Mouse (Mus musculus) limb, embryonic 14.5 days (tissue): ENCODE measurements around the gene Itgb1bp1. TPM values are rescaled to one million over a fixed set of nuclear protein-coding genes. Genes with fewer than 3 reads are reported as not detected.

Experiments used
- ATAC-seq: fragments of 200-750 bp; cut with Nextera tagmentation; 2 replicates; pipeline ENCODE4 v1.8.0; 2017; ENCODE audit warnings: low read depth, moderate number of reproducible peaks, moderate TSS enrichment; ENCODE audit not compliant: low FRiP score
- DNase-seq: peaks from one replicate; pipeline ENCODE4 v3.0.0-alpha.2; 2015; ENCODE audit warnings: low spot score
- H3K27ac ChIP-seq: fragments of 300-500 bp; sonication (generic); replicated peaks from 2 replicates; pipeline ENCODE4 v1.5.1; 2014; ENCODE audit warnings: low read depth, mild to moderate bottlenecking, low read length, moderate library complexity, mixed read lengths
- H3K27me3 ChIP-seq: fragments of 300-500 bp; sonication (generic); 2 replicates; pipeline ENCODE4 v1.6.1; 2014; ENCODE audit warnings: low read length, mixed read lengths; ENCODE audit not compliant: control insufficient read depth, insufficient read depth
- H3K36me3 ChIP-seq: fragments of 300-500 bp; sonication (generic); 2 replicates; pipeline ENCODE4 v1.6.1; 2014; ENCODE audit warnings: mild to moderate bottlenecking, low read length, moderate library complexity, mixed read lengths; ENCODE audit not compliant: control insufficient read depth, insufficient read depth
- H3K4me1 ChIP-seq: fragments of 300-500 bp; sonication (generic); 2 replicates; pipeline ENCODE4 v1.6.1; 2014; ENCODE audit warnings: antibody characterized with exemption, low read length, mixed read lengths; ENCODE audit not compliant: control insufficient read depth, insufficient read depth
- H3K4me2 ChIP-seq: fragments of 300-500 bp; sonication (generic); replicated peaks from 2 replicates; pipeline ENCODE4 v1.6.1; 2014; ENCODE audit warnings: low read depth, mild to moderate bottlenecking, low read length, moderate library complexity; ENCODE audit not compliant: severe bottlenecking
- H3K4me3 ChIP-seq: fragments of 300-500 bp; sonication (generic); replicated peaks from 2 replicates; pipeline ENCODE4 v1.5.1; 2014; ENCODE audit warnings: low read length
- H3K9ac ChIP-seq: fragments of 300-500 bp; sonication (generic); 2 replicates; pipeline ENCODE4 v1.6.1; 2014; ENCODE audit warnings: mild to moderate bottlenecking, low read depth, low read length, moderate library complexity; ENCODE audit not compliant: severe bottlenecking
- H3K9me3 ChIP-seq: fragments of 300-500 bp; sonication (generic); 2 replicates; pipeline ENCODE4 v1.6.1; 2016; ENCODE audit warnings: low read length; ENCODE audit not compliant: control insufficient read depth
- POLR2A ChIP-seq: fragments of 200-500 bp; IDR thresholded peaks from 2 replicates; pipeline ENCODE4 v1.8.0; 2012; ENCODE audit warnings: inconsistent platforms, mild to moderate bottlenecking, moderate library complexity, borderline replicate concordance; ENCODE audit not compliant: insufficient read depth, insufficient read length; ENCODE audit errors: extremely low read depth
- WGBS: fragments of 180-500 bp; shearing (Covaris S2); extraction: QIAGEN DNeasy Blood & Tissue Kit; methylation state at CpG from one replicate; pipeline ENCODE4 v1.1.7; 2014; 5-methylcytosine and 5-hydroxymethylcytosine counted together
- polyA plus RNA-seq, 2 experiments: library from polyadenylated mRNA; depleted of rRNA in 1 of 2; stranded (reverse) in 1 of 2; unstranded in 1 of 2; fragments of >200 nt; fragmentation: Nextera tagmentation in 1 of 2; extraction: Ambion mirVana in 1 of 2; gene quantifications; 2 replicates each; pipeline versions ENCODE4 v1.2.1 to v1.2.3; 2012 to 2014

Itgb1bp1 gene
- polyA plus RNA-seq, 2 experiments, result 27.4 to 62.6 TPM

DNA sequence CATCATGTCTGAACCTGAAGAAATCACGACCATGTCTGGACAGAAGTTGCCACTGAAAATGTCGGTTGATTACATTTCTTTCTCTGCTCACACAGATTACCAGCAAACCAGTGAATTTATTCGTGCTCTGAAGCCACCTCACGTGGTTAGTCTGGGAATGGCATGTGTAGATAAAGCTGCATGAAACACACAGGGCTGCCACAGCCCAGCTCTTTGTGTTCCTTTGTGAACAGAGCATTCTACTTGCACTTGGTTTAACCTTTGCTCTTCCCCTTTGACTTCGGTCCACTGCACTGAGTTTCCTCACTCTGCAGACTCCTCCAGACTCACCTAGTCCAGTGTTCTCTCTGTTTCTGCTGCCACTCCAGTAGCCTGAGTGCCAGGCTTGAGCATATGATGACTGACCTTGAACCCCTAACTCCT is 16.3 kb upstream of the Itgb1bp1 start:
- ATAC-seq (no peak), DNase-seq (no peak)
- H3K9me3 ChIP-seq, result no peaks in the 10 kb centered on the region
- no peak overlapping the region for H3K27ac ChIP-seq
- H3K4me2 ChIP-seq, result no peak overlapping the region
- H3K27me3 ChIP-seq, result no peaks in the 10 kb centered on the region
- WGBS, result 89% methylated on average over 5 of the region's 5 CpGs
- no peak overlapping the region for H3K9ac ChIP-seq
- H3K36me3 ChIP-seq, result peaks cover 85% of the 10 kb centered on the region
- TF ChIP-seq POLR2A, result no peak
- H3K4me3 ChIP-seq, result no peak overlapping the region
- no peaks in the 10 kb centered on the region for H3K4me1 ChIP-seq

DNA sequence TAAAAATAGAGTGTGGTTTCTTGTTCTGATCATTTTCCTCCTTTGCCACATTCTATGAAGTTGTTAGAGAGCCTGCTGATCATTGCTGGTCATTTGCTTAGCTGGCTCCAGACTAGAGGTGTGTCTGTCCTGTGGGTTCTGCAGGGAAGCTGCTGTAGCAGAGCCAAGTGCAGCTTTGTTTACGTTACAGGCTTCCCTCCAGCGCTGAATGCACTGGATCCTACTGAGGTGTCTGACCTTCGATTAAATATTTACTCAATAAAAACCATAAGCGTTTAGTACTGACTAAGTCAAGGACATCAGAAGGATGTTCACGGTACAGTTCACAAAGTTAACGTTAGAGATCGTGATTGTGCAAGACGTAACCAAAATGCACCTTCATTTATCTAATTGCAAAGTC is 15.8 kb upstream of the Itgb1bp1 start:
- Histone ChIP-seq H3K27me3 (no peaks in the 10 kb centered on the region), H3K4me2 (no peak overlapping the region), H3K4me1 (no peaks in the 10 kb centered on the region), H3K27ac (no peak overlapping the region), H3K9me3 (no peaks in the 10 kb centered on the region), H3K9ac (no peak overlapping the region), H3K36me3 (peaks cover 85% of the 10 kb centered on the region), H3K4me3 (no peak overlapping the region)
- TF ChIP-seq POLR2A, result no peak
- 91% methylated on average over 8 of the region's 8 CpGs for WGBS
- ATAC-seq, result no peak
- no peak for DNase-seq

DNA sequence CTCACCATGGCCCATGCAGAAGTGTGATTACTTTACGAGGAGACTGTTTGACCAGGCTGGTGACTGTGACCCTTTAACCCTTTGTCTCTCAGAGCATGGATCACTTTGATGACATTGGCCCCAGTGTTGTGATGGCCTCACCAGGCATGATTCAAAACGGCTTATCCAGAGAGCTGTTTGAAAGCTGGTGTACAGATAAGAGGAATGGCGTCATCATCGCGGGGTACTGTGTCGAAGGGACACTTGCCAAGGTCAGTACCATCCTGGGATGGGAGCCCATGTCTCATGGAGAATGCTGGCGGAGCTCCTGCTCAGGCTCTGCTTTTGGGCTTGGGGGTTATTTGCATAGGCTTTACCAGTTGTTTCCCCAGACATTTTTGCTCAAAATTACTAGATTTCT is 15.2 kb upstream of the Itgb1bp1 start:
- H3K27me3 ChIP-seq, result no peaks in the 10 kb centered on the region
- ATAC-seq, result no peak
- TF ChIP-seq POLR2A, result no peak

DNA sequence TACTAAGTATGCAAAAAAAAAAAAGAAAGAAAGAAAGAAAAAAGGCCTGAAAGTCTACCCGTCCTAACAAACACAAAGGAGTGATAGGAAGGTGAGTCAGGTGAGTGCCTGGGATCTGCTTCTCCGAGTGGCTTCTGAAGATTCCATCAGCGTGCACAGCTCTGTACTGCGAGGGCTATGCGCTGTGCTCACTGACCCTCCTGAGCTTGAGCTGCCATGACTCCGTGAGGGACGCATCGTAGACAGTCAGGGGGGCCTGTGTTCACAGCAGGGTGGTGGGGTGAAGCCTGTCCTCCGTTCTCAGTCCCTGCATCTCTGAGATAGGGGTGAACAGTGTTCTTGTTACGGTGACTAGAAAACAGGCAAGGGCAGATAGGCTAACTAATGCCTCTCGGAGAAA is 12.8 kb upstream of the Itgb1bp1 start:
- Histone ChIP-seq H3K4me3 (no peak overlapping the region), H3K9ac (no peak overlapping the region), H3K4me2 (no peak overlapping the region), H3K27ac (no peak overlapping the region), H3K4me1 (no peaks in the 10 kb centered on the region), H3K36me3 (peaks cover 86% of the 10 kb centered on the region), H3K27me3 (no peaks in the 10 kb centered on the region), H3K9me3 (no peaks in the 10 kb centered on the region)
- ATAC-seq (no peak), DNase-seq (no peak)
- 94% methylated on average over 11 of the region's 11 CpGs for WGBS
- TF ChIP-seq POLR2A, result no peak

More for the DNA sequence above, 15.2 kb upstream of the Itgb1bp1 start:
- H3K4me1 ChIP-seq, result no peaks in the 10 kb centered on the region
- H3K27ac ChIP-seq, result no peak overlapping the region
- H3K36me3 ChIP-seq, result peaks cover 85% of the 10 kb centered on the region
- no peak overlapping the region for H3K9ac ChIP-seq
- WGBS, result 84% methylated on average over 7 of the region's 7 CpGs
- no peak overlapping the region for H3K4me2 ChIP-seq
- H3K4me3 ChIP-seq, result no peak overlapping the region
- H3K9me3 ChIP-seq, result no peaks in the 10 kb centered on the region
- no peak for DNase-seq

DNA sequence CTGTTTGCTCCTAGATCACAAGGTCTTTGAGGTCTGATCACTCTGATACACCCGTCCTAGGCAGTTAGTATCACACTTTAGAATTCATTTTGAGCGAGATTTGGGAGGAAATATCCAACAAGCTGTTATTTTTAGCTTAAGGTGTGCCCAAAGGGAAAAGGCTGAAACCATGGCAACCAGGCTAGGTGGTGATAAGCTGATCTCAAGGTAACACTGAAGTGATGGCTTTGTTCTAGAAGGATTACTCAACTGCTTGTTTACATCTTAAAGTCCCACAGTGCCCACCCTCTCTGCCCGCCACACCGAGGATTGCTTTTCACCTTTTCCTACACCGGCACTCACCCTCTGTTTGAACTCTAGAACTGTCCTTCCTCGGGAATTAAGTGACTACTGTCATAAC is 3.6 kb upstream of the Itgb1bp1 start:
- no peak for TF ChIP-seq POLR2A
- Histone ChIP-seq H3K9me3 (no peaks in the 10 kb centered on the region), H3K27me3 (no peaks in the 10 kb centered on the region), H3K4me1 (peaks cover 4% of the 10 kb centered on the region; the same call in 1 of the 2 replicates), H3K9ac (no peak overlapping the region), H3K4me2 (no peak overlapping the region), H3K36me3 (peaks cover 50% of the 10 kb centered on the region), H3K4me3 (no peak overlapping the region), H3K27ac (no peak overlapping the region)
- no peak for ATAC-seq
- DNase-seq, result no peak
- 86% methylated on average over 6 of the region's 6 CpGs for WGBS
